Mouse (Mus musculus) liver, embryonic 15.5 days (tissue): ENCODE measurements around the gene Mmd. TPM values are rescaled to one million over a fixed set of nuclear protein-coding genes. Genes with fewer than 3 reads are reported as not detected.

Source experiments
- ATAC-seq: fragments of 200-750 bp; cut with Nextera tagmentation; 2 replicates; pipeline ENCODE4 v1.8.0; 2017; ENCODE audit warnings: moderate number of reproducible peaks, mild to moderate bottlenecking, moderate library complexity; ENCODE audit not compliant: insufficient read depth
- H3K27ac ChIP-seq: fragments of 300-500 bp; sonication (generic); replicated peaks from 2 replicates; pipeline ENCODE4 v1.5.1; 2015; ENCODE audit warnings: mild to moderate bottlenecking, inconsistent platforms
- H3K27me3 ChIP-seq: fragments of 300-500 bp; sonication (generic); 2 replicates; pipeline ENCODE4 v1.6.1; 2015; ENCODE audit warnings: mild to moderate bottlenecking, inconsistent platforms
- H3K36me3 ChIP-seq: fragments of 300-500 bp; sonication (generic); replicated peaks from 2 replicates; pipeline ENCODE4 v1.6.1; 2015; ENCODE audit warnings: moderate library complexity, mild to moderate bottlenecking, inconsistent platforms
- H3K4me1 ChIP-seq: fragments of 300-500 bp; sonication (generic); replicated peaks from 2 replicates; pipeline ENCODE4 v1.6.1; 2015; ENCODE audit warnings: inconsistent platforms
- H3K4me2 ChIP-seq: fragments of 300-500 bp; sonication (generic); 2 replicates; pipeline ENCODE4 v1.6.1; 2015; ENCODE audit warnings: moderate library complexity, mild to moderate bottlenecking, inconsistent platforms
- H3K4me3 ChIP-seq: fragments of 300-500 bp; sonication (generic); replicated peaks from 2 replicates; pipeline ENCODE4 v1.5.1; 2015; ENCODE audit warnings: mild to moderate bottlenecking, inconsistent platforms
- H3K9ac ChIP-seq: fragments of 300-500 bp; sonication (generic); 2 replicates; pipeline ENCODE4 v1.6.1; 2015; ENCODE audit warnings: moderate library complexity, mild to moderate bottlenecking, inconsistent platforms
- H3K9me3 ChIP-seq: fragments of 300-500 bp; sonication (generic); replicated peaks from 2 replicates; pipeline ENCODE4 v1.6.1; 2016; ENCODE audit warnings: inconsistent platforms
- WGBS: fragments of 180-500 bp; shearing (Covaris S2); methylation state at CpG from one replicate; pipeline ENCODE4 v1.1.7; 2015; ENCODE audit warnings: mixed read lengths; ENCODE audit not compliant: insufficient replicate concordance; 5-methylcytosine and 5-hydroxymethylcytosine counted together
- polyA plus RNA-seq: library from polyadenylated mRNA; unstranded; fragments of >200 nt; fragmentation: Nextera tagmentation; extraction: Ambion mirVana; gene quantifications from 2 replicates; pipeline ENCODE4 v1.2.1, GENCODE M21; 2015

Gene Mmd
- polyA plus RNA-seq, 1 experiment from 2014 or later, result 10.4 TPM

DNA sequence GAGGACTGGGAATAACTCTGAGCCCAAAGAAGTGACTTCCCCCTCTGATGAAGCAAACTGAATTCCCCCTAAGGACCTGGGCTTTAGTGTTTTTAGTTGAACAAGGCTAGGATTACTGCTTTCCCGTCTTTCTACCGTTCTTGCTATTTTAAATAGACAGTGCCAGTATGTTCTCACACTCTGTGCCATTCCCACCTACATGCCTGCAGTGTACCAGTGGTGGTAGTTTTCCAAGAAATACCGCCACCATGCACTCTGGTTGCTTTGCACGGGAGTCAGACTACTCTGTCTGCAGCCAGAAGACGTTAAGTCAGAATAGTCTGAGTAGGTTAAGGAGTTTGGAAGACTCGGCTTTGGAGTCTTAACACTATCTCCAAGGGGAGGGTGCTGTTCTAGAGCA lies 34.3 kb downstream of the Mmd start:
- no peak overlapping the region for H3K4me3 ChIP-seq
- H3K4me2 ChIP-seq, result no peak overlapping the region
- H3K27me3 ChIP-seq, result no peaks in the 10 kb centered on the region
- ATAC-seq, result no peak
- no peak overlapping the region for H3K9ac ChIP-seq
- H3K27ac ChIP-seq, result no peak overlapping the region
- WGBS, result 58% methylated on average over 6 of the region's 6 CpGs
- no peaks in the 10 kb centered on the region for H3K9me3 ChIP-seq
- H3K36me3 ChIP-seq, result no peaks in the 10 kb centered on the region
- no peaks in the 10 kb centered on the region for H3K4me1 ChIP-seq

- Histone ChIP-seq H3K36me3 (no peaks in the 10 kb centered on the region), H3K4me2 (no peak overlapping the region), H3K4me3 (no peak overlapping the region), H3K4me1 (no peaks in the 10 kb centered on the region), H3K27me3 (no peaks in the 10 kb centered on the region), H3K9ac (no peak overlapping the region), H3K9me3 (no peaks in the 10 kb centered on the region), H3K27ac (no peak overlapping the region)
- WGBS, result 15% methylated on average over 2 of the region's 2 CpGs
- no peak for ATAC-seq
Observed at GRCm38 (mm10) chr11:90284079-90284478, 34.8 kb downstream of the Mmd start.

- no peak for ATAC-seq
- 52% methylated on average over 4 of the region's 4 CpGs for WGBS
- no peak overlapping the region for H3K4me3 ChIP-seq
Observed at GRCm38 (mm10) chr11:90284623-90285022, 35.4 kb downstream of the Mmd start.

DNA sequence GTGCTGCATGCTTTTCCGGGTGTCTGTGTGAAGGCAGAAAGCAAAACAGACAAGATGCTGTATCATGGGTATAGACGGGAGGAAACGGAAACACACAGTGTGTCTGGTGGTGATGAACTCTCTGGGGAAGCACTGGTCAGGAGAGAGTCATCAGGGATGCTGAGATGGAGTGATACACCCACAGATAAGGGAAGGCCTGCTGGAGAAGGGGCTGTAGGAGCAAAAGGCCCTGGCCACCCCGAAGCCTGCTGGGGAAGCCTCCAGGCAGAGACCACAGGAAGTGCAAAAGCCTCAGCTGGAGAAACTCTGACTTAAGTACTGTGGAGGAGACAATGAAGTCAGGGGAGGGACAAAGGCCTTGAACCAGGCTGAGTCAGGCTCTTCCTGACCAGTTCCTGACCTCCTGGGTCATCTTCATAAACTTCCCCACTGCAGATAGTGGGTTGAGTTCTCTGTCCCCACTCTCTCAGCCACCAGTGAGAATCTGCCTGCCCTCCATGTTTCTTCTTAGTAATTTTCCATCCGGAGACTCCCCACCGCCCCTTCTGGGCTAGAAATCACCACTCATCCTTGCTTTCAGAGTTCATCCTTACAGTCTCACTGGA lies 37.4 kb downstream of the Mmd start:
- H3K36me3 ChIP-seq, result no peaks in the 10 kb centered on the region
- no peaks in the 10 kb centered on the region for H3K4me1 ChIP-seq
- no peak overlapping the region for H3K27ac ChIP-seq
- no peak overlapping the region for H3K9ac ChIP-seq
- ATAC-seq, result no peak; the same call in 1 of the 2 replicates
- H3K27me3 ChIP-seq, result no peaks in the 10 kb centered on the region
- H3K4me2 ChIP-seq, result no peak overlapping the region
- 50% methylated on average over 6 of the region's 6 CpGs for whole genome bisulfite sequencing
- no peak overlapping the region for H3K4me3 ChIP-seq
- H3K9me3 ChIP-seq, result no peaks in the 10 kb centered on the region

More at GRCm38 (mm10) chr11:90284623-90285022, 35.4 kb downstream of the Mmd start:
- Histone ChIP-seq H3K27ac (no peak overlapping the region), H3K4me1 (no peaks in the 10 kb centered on the region), H3K9ac (no peak overlapping the region), H3K27me3 (no peaks in the 10 kb centered on the region), H3K9me3 (no peaks in the 10 kb centered on the region), H3K36me3 (no peaks in the 10 kb centered on the region), H3K4me2 (no peak overlapping the region)

- no peak overlapping the region for H3K4me2 ChIP-seq
- no peaks in the 10 kb centered on the region for H3K4me1 ChIP-seq
- no peak overlapping the region for H3K27ac ChIP-seq
- ATAC-seq, result no peak
- no peaks in the 10 kb centered on the region for H3K27me3 ChIP-seq
- H3K9ac ChIP-seq, result no peak overlapping the region
- no peaks in the 10 kb centered on the region for H3K36me3 ChIP-seq
- H3K4me3 ChIP-seq, result no peak overlapping the region
- 68% methylated on average over 4 of the region's 4 CpGs for WGBS
- H3K9me3 ChIP-seq, result no peaks in the 10 kb centered on the region
Observed at GRCm38 (mm10) chr11:90291156-90291555, 41.9 kb downstream of the Mmd start.

DNA sequence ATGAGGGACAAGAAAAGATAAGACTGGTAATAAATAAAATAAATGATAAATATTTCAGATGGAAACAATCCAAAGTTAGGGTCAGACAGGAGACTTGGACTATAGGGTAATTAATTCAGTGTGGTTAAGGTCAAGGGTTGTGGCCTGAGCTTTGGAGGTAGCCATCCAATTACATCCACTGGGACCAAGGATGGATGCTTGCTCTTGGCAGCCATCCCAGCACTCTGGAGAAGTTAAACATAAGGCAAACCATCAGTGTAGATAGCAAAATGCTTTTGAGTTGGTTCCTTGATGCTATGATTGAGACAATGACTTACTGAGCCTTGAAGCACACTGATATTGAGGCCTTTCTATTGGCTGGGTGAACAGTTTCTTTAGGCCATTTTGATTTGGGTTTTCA lies 43.5 kb downstream of the Mmd start:
- no peak for ATAC-seq
- no peak overlapping the region for H3K4me2 ChIP-seq
- no peaks in the 10 kb centered on the region for H3K27me3 ChIP-seq
- no peak overlapping the region for H3K4me3 ChIP-seq
- no peak overlapping the region for H3K9ac ChIP-seq
- H3K4me1 ChIP-seq, result no peaks in the 10 kb centered on the region
- H3K36me3 ChIP-seq, result no peaks in the 10 kb centered on the region
- H3K27ac ChIP-seq, result no peak overlapping the region
- H3K9me3 ChIP-seq, result no peaks in the 10 kb centered on the region

DNA sequence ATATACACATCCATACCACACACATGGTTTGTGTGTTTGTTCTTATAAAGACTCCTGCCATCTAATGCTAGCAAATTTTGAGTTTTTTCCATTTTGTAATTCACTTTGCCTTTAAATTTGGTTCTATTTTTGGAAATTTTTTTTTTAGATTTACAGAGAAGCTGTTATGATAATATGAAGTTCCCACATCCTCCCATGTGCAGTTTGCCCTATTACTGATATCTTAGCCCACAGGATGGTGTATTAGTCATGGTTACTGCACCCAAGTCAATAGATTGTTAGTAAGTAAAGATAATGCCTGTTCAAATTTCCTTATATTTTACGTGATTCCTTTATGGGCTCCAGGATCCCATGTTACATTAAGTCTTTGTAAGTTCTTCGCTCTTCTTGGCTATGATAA lies 45.4 kb downstream of the Mmd start:
- no peaks in the 10 kb centered on the region for H3K4me1 ChIP-seq
- no peak overlapping the region for H3K27ac ChIP-seq
- H3K9ac ChIP-seq, result no peak overlapping the region
- no peaks in the 10 kb centered on the region for H3K9me3 ChIP-seq
- no peak for ATAC-seq
- H3K36me3 ChIP-seq, result no peaks in the 10 kb centered on the region
- no peaks in the 10 kb centered on the region for H3K27me3 ChIP-seq
- H3K4me3 ChIP-seq, result no peak overlapping the region
- no peak overlapping the region for H3K4me2 ChIP-seq
- 54% methylated on average over 2 of the region's 2 CpGs for WGBS

DNA sequence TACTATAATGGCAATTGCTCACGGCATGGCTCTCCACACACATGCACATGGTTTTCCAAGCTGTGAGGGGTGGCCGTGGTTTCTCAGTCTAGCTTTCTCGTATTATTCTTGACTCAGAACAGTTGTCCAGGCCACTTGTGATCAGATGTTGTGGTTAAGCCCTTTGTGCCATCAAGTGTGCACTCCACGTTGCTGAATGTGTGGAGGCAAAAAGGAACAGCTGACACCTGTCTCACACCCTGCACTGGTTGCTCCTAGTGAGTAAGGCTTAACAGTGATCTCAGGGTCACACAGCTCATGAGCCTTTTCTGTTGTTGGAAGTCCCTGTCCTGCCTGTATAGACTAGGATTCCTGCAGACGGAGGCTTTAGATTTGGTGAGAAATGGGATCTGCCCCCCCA lies 56.8 kb downstream of the Mmd start:
- Histone ChIP-seq H3K4me2 (no peak overlapping the region), H3K27ac (no peak overlapping the region), H3K9ac (no peak overlapping the region), H3K9me3 (no peaks in the 10 kb centered on the region), H3K27me3 (no peaks in the 10 kb centered on the region), H3K4me3 (no peak overlapping the region), H3K4me1 (no peaks in the 10 kb centered on the region), H3K36me3 (no peaks in the 10 kb centered on the region)
- ATAC-seq, result no peak
- WGBS, result 64% methylated on average over 5 of the region's 5 CpGs

DNA sequence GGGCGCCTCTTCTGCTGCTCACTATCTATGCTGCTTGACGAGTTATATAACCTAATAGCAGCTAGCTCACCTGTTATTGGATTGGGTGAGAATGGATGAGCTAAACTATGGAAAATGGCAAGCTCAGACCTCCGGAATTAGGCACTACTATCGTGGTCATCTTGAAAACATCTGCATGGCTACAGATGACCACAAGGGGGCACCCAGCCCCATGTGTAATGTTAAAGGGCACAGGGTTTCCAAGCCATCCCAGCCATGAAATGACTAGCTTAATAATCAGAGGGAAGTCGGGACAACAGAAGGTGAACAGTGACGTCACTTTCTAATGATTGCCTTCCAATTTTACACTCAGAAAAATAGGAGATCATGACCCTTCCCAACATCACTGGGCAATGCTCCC lies 57.7 kb downstream of the Mmd start:
- no peak overlapping the region for H3K4me2 ChIP-seq
- no peak for ATAC-seq
- no peaks in the 10 kb centered on the region for H3K9me3 ChIP-seq
- no peaks in the 10 kb centered on the region for H3K36me3 ChIP-seq
- H3K27me3 ChIP-seq, result no peaks in the 10 kb centered on the region
- H3K9ac ChIP-seq, result no peak overlapping the region
- no peaks in the 10 kb centered on the region for H3K4me1 ChIP-seq
- WGBS, result 36% methylated on average over 6 of the region's 6 CpGs
- H3K27ac ChIP-seq, result no peak overlapping the region
- no peak overlapping the region for H3K4me3 ChIP-seq

GRCm38 (mm10) chr11:90314606-90315005 lies 65.3 kb downstream of the Mmd start:
- Histone ChIP-seq H3K9ac (no peak overlapping the region), H3K4me2 (no peak overlapping the region), H3K36me3 (no peaks in the 10 kb centered on the region), H3K4me1 (no peaks in the 10 kb centered on the region), H3K27me3 (no peaks in the 10 kb centered on the region), H3K4me3 (no peak overlapping the region), H3K27ac (no peak overlapping the region), H3K9me3 (no peaks in the 10 kb centered on the region)
- WGBS, result 50% methylated on average over 3 of the region's 3 CpGs
- ATAC-seq, result no peak

GRCm38 (mm10) chr11:90317482-90317881 lies 68.2 kb downstream of the Mmd start:
- H3K9me3 ChIP-seq, result no peaks in the 10 kb centered on the region
- 7% methylated on average over 4 of the region's 4 CpGs for WGBS
- H3K4me2 ChIP-seq, result no peak overlapping the region
- ATAC-seq, result no peak
- no peaks in the 10 kb centered on the region for H3K27me3 ChIP-seq
- no peak overlapping the region for H3K27ac ChIP-seq
- H3K4me1 ChIP-seq, result no peaks in the 10 kb centered on the region
- H3K9ac ChIP-seq, result no peak overlapping the region
- no peaks in the 10 kb centered on the region for H3K36me3 ChIP-seq
- H3K4me3 ChIP-seq, result no peak overlapping the region

DNA sequence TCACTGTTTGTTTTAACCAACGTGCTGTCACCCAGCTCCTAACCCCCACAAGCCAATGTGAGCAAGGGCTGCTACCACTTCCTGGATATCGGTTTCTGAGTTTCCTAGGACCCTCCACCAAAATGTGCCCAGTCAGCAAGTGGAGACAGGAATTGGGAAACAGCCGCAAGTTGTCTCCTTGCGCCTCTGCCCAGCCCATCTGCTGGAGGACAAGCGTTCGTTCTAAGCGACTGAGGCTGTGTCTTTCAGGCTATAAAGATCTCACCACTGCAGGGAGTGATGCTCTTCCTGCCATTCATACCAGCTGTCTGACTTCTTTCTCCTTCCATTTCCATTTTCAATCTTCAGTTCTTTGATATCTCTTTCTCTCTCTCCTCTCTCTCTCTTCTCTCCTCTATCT lies 71.7 kb downstream of the Mmd start:
- ATAC-seq, result no peak
- H3K4me2 ChIP-seq, result no peak overlapping the region
- no peaks in the 10 kb centered on the region for H3K36me3 ChIP-seq
- H3K27me3 ChIP-seq, result no peaks in the 10 kb centered on the region
- no peak overlapping the region for H3K9ac ChIP-seq
- H3K4me1 ChIP-seq, result no peaks in the 10 kb centered on the region
- no peak overlapping the region for H3K27ac ChIP-seq
- WGBS, result 50% methylated on average over 7 of the region's 7 CpGs
- no peaks in the 10 kb centered on the region for H3K9me3 ChIP-seq
- H3K4me3 ChIP-seq, result no peak overlapping the region
